Mouse (Mus musculus): Measurements from ENCODE around the gene Spag17. TPM values are rescaled to one million over a fixed set of nuclear protein-coding genes. Genes with fewer than 3 reads are reported as not detected.

Gene Spag17
- total and polyA plus RNA-seq, 2 experiments from 2014 or later = 0.18 TPM; not detected in 1

- H3K27ac ChIP-seq (ENCODE audit: low read depth) = no peak overlapping the region
- H3K36me3 ChIP-seq (replicated peaks; ENCODE audit: control insufficient read depth, insufficient read depth, low read length) = peaks cover 88% of the 10 kb centered on the region
- H3K27me3 ChIP-seq (ENCODE audit: control insufficient read depth, insufficient read depth, low read length) = no peaks in the 10 kb centered on the region
- WGBS = 93% methylated on average over 2 of the region's 2 CpGs
- no peaks in the 10 kb centered on the region for H3K4me1 ChIP-seq (ENCODE audit: control insufficient read depth, insufficient read depth)
- ATAC-seq (ENCODE audit: insufficient read depth, low read depth) = no peak
- H3K9ac ChIP-seq (replicated peaks; ENCODE audit: low read depth, low read length) = no peak overlapping the region
- DNase-seq (ENCODE audit: low spot score) = no peak
- H3K4me3 ChIP-seq (ENCODE audit: low read depth, low read length) = no peak overlapping the region
- no peaks in the 10 kb centered on the region for H3K9me3 ChIP-seq (replicated peaks; ENCODE audit: control insufficient read depth, low read length)
- H3K4me2 ChIP-seq (ENCODE audit: low read depth, low read length) = no peak overlapping the region
- no peak for TF ChIP-seq EP300 (IDR thresholded peaks at IDR 0.05; ENCODE audit: low read depth)
- TF ChIP-seq CTCF (IDR thresholded peaks at IDR 0.05; ENCODE audit: low read depth) = no peak
Observed at GRCm38 (mm10) chr3:100176031-100176430, 290.8 kb downstream of the Spag17 start.

DNA sequence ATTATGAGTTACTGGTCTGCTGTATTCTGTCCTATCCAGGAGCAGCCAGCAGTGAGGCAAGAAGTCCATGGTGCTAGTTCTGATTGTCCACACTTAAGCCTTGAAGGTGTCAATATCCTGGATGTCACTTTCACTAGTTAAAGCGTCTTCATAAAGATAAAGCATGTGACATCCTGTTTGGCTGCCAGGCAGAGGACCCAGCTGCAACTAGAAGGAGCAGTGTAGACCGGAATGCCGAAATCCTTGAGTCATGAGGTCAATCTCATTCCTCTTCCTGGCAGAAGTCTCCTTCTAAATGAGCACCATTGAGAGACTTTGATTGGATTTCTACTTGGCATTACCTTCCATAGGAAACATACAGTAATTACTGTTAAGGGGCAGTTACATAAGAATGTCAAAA is 295.3 kb downstream of the Spag17 start:
- Histone ChIP-seq H3K9ac (replicated peaks; ENCODE audit: low read depth, low read length) (no peak overlapping the region), H3K9me3 (replicated peaks; ENCODE audit: control insufficient read depth, low read length) (no peaks in the 10 kb centered on the region), H3K36me3 (replicated peaks; ENCODE audit: control insufficient read depth, insufficient read depth, low read length) (peaks cover 85% of the 10 kb centered on the region), H3K4me3 (ENCODE audit: low read depth, low read length) (no peak overlapping the region), H3K4me2 (ENCODE audit: low read depth, low read length) (no peak overlapping the region), H3K27ac (ENCODE audit: low read depth) (no peak overlapping the region), H3K4me1 (ENCODE audit: control insufficient read depth, insufficient read depth) (no peaks in the 10 kb centered on the region), H3K27me3 (ENCODE audit: control insufficient read depth, insufficient read depth, low read length) (no peaks in the 10 kb centered on the region)
- no peak for ATAC-seq (ENCODE audit: insufficient read depth, low read depth)
- DNase-seq (ENCODE audit: low spot score) = no peak
- 53% methylated on average over 3 of the region's 3 CpGs for WGBS
- no peak for TF ChIP-seq CTCF (IDR thresholded peaks at IDR 0.05; ENCODE audit: low read depth)
- no peak for TF ChIP-seq EP300 (IDR thresholded peaks at IDR 0.05; ENCODE audit: low read depth)

DNA sequence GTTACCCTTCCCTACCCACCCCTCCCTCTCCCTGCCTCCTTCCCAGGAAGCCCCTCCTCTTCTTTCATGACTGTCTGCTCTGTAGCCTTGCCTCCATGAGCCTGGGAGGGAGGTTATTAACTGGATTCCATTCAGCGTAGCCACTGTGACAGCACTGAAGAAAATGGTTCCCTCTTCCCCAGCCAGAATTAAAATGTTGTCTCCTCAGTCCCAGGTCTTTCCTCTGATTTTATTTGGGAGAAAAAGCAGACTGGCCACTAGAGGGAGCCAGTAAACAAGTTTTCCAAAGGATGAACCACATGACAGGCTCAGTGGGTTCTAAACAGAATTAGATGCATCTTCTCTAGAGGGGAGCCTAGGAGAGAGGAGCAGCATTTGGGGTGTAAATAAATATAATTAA is 304.2 kb downstream of the Spag17 start:
- Histone ChIP-seq H3K4me2 (ENCODE audit: low read depth, low read length) (no peak overlapping the region), H3K4me1 (ENCODE audit: control insufficient read depth, insufficient read depth) (no peaks in the 10 kb centered on the region), H3K9ac (replicated peaks; ENCODE audit: low read depth, low read length) (no peak overlapping the region), H3K9me3 (replicated peaks; ENCODE audit: control insufficient read depth, low read length) (no peaks in the 10 kb centered on the region), H3K4me3 (ENCODE audit: low read depth, low read length) (no peak overlapping the region), H3K36me3 (replicated peaks; ENCODE audit: control insufficient read depth, insufficient read depth, low read length) (peaks cover 71% of the 10 kb centered on the region), H3K27me3 (ENCODE audit: control insufficient read depth, insufficient read depth, low read length) (no peaks in the 10 kb centered on the region), H3K27ac (ENCODE audit: low read depth) (no peak overlapping the region)
- TF ChIP-seq EP300 (IDR thresholded peaks at IDR 0.05; ENCODE audit: low read depth) (no peak), CTCF (IDR thresholded peaks at IDR 0.05; ENCODE audit: low read depth) (peak; percentile 76)
- DNase-seq (ENCODE audit: low spot score) (peak; percentile 50), ATAC-seq (ENCODE audit: insufficient read depth, low read depth) (peak; percentile 41; the same call in 1 of the 2 replicates)
- WGBS = 42% methylated on average over 1 of the region's 1 CpGs

GRCm38 (mm10) chr3:100189861-100190260 is 304.7 kb downstream of the Spag17 start:
- Histone ChIP-seq H3K36me3 (replicated peaks; ENCODE audit: control insufficient read depth, insufficient read depth, low read length) (peaks cover 67% of the 10 kb centered on the region), H3K4me2 (ENCODE audit: low read depth, low read length) (no peak overlapping the region), H3K9ac (replicated peaks; ENCODE audit: low read depth, low read length) (no peak overlapping the region), H3K27ac (ENCODE audit: low read depth) (no peak overlapping the region), H3K4me3 (ENCODE audit: low read depth, low read length) (no peak overlapping the region), H3K27me3 (ENCODE audit: control insufficient read depth, insufficient read depth, low read length) (no peaks in the 10 kb centered on the region), H3K9me3 (replicated peaks; ENCODE audit: control insufficient read depth, low read length) (no peaks in the 10 kb centered on the region), H3K4me1 (ENCODE audit: control insufficient read depth, insufficient read depth) (no peaks in the 10 kb centered on the region)
- 83% methylated on average over 11 of the region's 11 CpGs for WGBS
- no peak for ATAC-seq (ENCODE audit: insufficient read depth, low read depth)
- TF ChIP-seq CTCF (IDR thresholded peaks at IDR 0.05; ENCODE audit: low read depth) = no peak
- TF ChIP-seq EP300 (IDR thresholded peaks at IDR 0.05; ENCODE audit: low read depth) = no peak
- no peak for DNase-seq (ENCODE audit: low spot score)

Measured in heart, postnatal 0 days (tissue).